Mouse (Mus musculus) cerebellum, adult 18-20 months (tissue): Measurements from ENCODE around the gene Prrc2b.

Experiments
- DNase-seq, 2 experiments: peaks; one replicate each; pipeline ENCODE4 v3.0.0; 2021

The Prrc2b gene

DNA sequence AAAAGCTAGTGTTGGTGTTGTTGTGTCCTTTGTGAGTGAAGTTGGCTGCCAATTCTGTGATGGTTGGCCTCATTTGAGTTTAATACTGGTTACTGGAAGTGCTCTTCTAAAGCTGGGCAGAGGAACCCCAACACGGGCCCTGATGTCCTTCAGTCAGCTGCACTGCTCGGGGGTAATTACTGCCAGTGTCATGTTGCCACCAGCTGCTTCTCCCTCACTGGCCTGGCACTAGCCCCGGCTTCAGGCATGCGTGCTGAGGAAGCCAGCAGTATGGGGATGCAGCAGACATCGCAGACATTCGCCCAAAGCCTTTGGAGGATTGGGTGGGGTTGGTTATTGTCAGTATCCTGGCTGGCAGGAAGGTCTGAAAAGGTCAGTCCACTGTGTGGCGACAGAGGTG, 36.8 kb downstream of the Prrc2b start:
- peak; percentile 59 to 60 for DNase-seq

DNA sequence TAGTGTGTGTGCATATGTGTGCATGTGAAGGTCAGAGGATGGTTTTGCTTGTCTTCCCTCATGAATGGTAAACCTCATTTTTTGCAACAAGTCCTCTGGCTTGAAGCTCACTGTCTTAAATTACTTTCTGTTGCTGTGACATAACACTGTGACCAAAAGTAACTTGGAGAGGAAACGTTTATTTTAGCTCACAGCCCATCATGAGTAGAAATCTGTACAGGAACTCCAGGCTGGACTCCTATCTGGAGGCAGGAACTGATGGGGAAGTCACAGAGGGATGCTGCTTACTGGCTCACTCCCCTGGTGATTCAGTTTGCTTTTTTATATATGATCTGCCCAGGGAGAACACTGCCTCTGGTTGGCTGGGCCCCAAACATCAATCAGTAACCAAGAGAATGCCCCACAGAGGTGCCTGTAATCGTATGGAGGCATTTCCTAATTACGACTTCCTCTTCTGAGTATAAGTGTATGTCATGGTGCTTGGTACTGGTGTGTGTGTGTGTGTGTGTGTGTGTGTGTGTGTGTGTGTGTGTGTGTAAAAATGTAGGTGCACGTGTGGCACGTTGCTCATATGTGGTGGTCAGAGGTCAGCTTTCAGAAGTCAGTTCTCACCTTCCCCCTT, 38.3 kb downstream of the Prrc2b start:
- DNase-seq: no peak

- DNase-seq: peak in 1 of 2 experiments; percentile 57
These were observed 39.7 kb downstream of the Prrc2b start for GRCm38 (mm10) chr2:32190620-32191019.

- DNase-seq: peak; percentile 81
These were observed 41.1 kb downstream of the Prrc2b start for GRCm38 (mm10) chr2:32191872-32192507.

- no peak for DNase-seq
These were observed 48.1 kb downstream of the Prrc2b start for GRCm38 (mm10) chr2:32198977-32199376.

GRCm38 (mm10) chr2:32200033-32200432, 49.2 kb downstream of the Prrc2b start:
- peak; percentile 67 to 77 for DNase-seq

GRCm38 (mm10) chr2:32200712-32201111, 49.8 kb downstream of the Prrc2b start:
- DNase-seq: peak; percentile 63 to 74

GRCm38 (mm10) chr2:32201527-32201926, 50.6 kb downstream of the Prrc2b start:
- DNase-seq: peak; percentile 68 to 71

DNA sequence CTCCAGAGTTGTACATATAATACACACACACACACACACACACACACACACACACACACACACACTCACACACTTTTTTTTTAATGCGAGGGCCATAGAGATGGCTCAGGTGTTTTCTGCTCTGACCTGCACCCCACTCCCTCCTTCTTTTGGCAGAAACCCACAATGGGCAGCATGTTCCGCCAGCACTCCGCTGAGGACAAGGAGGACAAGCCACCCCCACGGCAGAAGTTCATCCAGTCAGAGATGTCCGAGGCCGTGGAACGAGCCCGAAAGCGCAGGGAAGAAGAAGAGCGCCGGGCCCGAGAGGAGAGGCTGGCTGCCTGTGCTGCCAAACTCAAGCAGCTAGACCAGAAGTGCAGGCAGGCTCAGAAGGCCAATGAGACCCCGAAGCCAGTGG, 53.0 kb downstream of the Prrc2b start:
- peak; percentile 51 to 63 for DNase-seq

DNA sequence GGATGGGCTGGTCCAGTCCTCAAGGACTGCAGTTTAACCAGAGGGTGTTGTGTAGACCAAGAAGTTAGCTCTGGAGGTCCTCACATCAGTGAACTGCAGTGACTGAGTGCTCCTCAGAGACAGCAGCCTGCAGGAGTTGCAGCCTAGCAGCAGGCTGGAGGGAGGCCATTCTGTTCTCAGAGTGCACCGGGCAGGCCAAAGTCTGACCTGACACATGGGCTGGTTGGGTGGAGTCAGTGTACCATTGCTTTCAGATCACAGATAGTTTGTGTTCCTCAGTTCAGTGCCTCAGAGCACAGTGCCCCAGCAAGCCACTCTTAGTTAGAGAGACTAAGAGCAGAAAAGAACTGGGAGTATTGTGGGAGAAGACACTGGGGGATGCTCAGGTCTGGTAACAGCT, 56.8 kb downstream of the Prrc2b start:
- DNase-seq: no peak

- peak; percentile 63 to 69 for DNase-seq
These were observed 60.8 kb downstream of the Prrc2b start for GRCm38 (mm10) chr2:32211689-32212088.

DNA sequence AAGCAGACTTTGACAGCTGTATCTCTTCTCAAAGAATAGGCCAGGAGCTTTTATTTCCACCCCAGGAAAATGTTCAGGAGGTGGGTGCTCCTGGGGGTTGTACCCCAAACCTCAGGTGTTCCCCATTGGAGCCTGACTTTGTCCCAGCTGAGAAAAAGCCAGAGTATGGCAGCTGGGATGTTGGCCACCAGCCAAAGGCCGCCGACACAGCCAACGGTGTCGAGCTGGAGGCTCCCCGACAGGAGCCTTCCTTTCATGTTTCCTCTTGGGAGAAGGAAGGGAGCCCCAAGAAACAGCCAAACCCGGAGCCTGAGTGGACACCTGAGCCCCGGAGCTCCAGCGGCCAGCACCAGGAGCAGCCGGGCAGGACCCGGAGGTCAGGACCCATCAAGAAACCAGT, 62.1 kb downstream of the Prrc2b start:
- peak in 1 of 2 experiments; percentile 49 for DNase-seq

DNA sequence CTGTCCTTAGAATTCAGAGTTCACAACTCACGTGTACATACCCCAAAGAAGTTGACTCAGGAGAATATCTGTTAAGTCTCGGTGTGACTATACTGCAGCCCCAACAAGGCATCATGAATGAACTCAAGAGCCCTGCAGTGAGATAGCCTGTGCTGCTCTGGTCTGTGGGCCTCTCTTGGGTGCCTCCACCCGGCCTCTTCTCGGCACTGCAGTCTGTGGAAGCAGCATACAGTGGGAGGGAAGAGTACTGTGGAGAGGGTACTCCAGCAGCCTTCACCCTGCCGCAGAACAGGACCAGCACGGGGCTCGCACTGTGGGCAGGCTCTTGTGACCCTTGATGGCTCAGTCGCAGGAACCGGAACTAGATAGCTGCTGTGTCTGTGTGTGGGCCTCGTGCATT, 64.7 kb downstream of the Prrc2b start:
- DNase-seq: no peak

DNA sequence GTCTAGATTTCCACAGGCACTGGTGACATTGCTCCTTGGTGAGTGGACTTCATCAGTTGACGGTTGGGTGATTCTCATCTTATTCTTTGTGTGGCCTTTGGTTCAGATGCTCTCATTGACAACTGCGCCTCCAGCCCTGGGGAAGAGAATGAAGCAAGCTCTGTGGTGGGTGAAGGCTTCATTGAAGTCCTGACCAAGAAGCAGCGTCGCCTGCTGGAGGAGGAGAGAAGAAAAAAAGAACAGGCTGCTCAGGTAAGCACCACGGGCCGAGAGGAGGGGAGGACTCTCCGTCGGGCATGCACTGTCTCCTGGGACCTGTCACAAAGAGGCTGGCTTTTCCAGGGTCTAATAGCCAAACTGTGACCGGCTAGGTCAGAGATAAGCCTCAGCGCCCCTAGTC, 65.6 kb downstream of the Prrc2b start:
- no peak for DNase-seq

DNA sequence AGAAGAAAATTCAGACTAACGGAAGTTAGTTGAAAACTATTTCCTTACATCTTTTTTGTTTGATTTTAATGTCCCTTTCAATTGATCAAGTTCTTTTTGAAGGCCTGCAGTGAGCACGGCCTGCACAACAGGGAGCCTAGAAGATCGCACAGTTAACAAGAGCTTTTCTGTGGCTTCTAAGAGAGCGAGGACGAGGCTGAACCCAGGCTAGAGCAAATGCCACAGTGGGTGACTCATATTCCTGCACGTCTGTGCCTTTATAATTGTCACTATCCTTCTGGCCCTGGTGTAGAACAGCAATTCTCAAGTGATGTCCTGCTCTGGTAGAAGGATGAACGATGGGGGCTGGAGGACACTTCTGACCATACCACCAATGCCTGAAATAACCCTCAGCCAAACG, 66.8 kb downstream of the Prrc2b start:
- DNase-seq: no peak

GRCm38 (mm10) chr2:32218113-32218512, 67.2 kb downstream of the Prrc2b start:
- DNase-seq: peak; percentile 50 to 66

DNA sequence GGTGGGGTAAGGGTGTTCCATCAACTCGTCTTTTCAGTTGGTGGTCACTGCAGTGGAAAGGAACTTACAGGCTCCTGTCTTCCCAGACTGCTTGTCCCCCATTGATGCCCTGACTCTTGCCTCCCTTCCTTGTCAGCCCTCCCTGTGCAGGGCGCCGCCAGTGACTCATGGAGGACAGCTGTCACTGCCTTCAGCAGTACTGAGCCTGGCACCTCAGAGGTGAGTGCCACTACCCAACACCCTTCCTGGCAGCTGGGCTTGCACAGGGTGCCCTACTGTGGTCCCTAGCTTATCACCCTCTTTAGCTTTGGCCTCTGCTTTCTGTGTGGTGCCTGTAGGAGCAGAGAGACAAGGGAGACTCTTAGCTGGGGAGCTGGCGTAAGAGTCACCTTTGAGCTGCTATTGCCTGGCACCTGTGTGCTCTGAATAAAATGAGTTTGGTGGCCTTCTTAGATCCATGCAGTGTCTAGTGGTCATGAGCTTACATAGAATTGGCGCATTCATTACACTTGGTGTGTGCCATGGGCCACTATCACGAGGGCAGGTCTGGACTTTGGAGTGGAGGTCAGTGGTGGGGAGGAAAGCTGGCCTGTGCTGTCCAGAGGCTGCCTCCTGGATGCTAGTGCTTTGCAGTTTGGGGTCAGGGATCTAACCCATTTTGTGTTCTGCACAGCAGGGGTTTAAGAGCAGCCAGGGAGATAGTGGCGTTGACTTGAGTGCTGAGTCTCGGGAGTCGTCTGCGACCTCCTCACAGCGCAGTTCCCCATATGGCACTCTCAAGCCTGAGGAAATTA, 67.9 kb downstream of the Prrc2b start:
- peak; percentile 55 to 70 for DNase-seq

GRCm38 (mm10) chr2:32219501-32219900, 68.6 kb downstream of the Prrc2b start:
- DNase-seq: no peak

DNA sequence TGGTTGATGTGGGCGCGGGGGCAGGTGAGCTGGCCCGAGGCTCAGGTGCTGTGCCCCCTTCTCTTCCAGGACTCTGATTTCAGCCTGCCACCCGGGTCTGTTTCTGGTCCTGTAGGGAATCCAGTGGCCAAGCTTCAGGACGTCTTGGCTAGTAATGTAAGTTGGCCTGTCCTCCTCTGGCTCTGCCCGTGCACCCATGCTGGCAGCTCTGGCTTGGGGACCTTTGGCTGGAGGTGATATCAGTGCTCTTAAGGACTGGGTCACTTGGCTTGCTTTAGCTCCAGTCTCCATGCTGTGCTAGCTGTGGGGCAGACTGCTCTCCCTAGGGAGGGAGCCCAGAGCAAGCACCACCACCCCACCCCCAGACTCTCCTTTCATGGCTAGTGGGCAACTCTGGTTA, 69.1 kb downstream of the Prrc2b start:
- DNase-seq: no peak

- DNase-seq: no peak
These were observed 70.1 kb downstream of the Prrc2b start for GRCm38 (mm10) chr2:32220969-32221368.

GRCm38 (mm10) chr2:32221577-32221976, 70.7 kb downstream of the Prrc2b start:
- no peak for DNase-seq

DNA sequence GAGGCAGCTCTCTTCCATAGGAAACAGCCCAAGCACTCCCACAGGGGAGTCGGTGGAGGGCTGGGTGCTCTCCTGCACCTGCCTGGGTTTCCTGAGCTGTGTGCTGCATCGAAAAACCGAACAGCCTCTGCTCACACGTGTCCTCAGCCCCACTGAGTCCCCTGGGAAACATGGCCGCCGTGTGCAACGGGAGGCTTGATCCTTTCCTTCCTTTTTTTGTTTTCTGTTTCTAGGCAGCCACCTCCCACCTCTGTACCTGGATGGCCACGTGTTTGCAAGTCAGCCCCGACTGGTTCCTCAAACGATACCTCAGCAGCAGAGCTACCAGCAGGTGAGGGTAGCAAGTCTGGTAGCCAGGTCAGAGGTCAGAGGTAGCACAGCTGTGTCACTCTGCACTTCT, 71.2 kb downstream of the Prrc2b start:
- no peak for DNase-seq

DNA sequence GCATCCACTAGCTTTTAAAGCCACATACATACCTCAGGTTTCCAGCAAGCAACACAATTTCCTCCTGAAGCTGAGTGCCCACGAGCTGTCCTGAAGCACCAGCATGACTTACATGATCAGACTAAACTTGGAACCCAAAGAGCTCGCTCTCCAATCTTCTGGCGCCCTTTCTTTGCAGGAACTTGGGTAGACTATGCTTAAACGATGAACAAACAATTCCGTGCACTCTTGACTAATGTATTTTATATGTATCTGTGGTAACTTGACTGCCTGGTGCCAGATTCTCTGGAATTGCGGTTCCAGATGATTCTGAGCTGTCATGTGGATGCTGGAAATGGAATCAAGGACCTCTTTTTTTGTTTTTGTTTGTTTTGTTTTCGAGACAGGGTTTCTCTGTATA, 84.6 kb downstream of the Prrc2b start:
- DNase-seq: no peak
